Mouse (Mus musculus) olfactory bulb, adult 2 months (tissue): ENCODE results near the gene Akr1c13. TPM values are rescaled to one million over a fixed set of nuclear protein-coding genes. Genes with fewer than 3 reads are reported as not detected.

Experiments
- H3K27ac ChIP-seq: fragments of 200-500 bp; 2 replicates; pipeline ENCODE4 v1.5.1; 2012; ENCODE audit warnings: low read depth, low read length; ENCODE audit not compliant: insufficient read depth
- H3K4me1 ChIP-seq: fragments of 200-500 bp; 2 replicates; pipeline ENCODE4 v1.6.1; 2012; ENCODE audit warnings: low read length; ENCODE audit not compliant: control insufficient read depth, insufficient read depth
- H3K4me3 ChIP-seq: fragments of 200-500 bp; 2 replicates; pipeline ENCODE4 v1.5.1; 2012; ENCODE audit warnings: mild to moderate bottlenecking, low read depth, low read length, moderate library complexity; ENCODE audit not compliant: insufficient read depth
- CTCF ChIP-seq: fragments of 200-500 bp; IDR thresholded peaks from 2 replicates; pipeline ENCODE4 v1.5.1; 2012; ENCODE audit warnings: low read depth, mild to moderate bottlenecking, low read length, moderate library complexity; ENCODE audit not compliant: insufficient read depth
- POLR2A ChIP-seq: fragments of 200-500 bp; IDR thresholded peaks from 2 replicates; pipeline ENCODE4 v1.6.1; 2012; ENCODE audit warnings: mild to moderate bottlenecking, low read depth, low read length, moderate library complexity; ENCODE audit not compliant: insufficient read depth
- WGBS: fragments of 180-500 bp; shearing (Covaris S2); methylation state at CpG from one replicate; pipeline ENCODE4 v1.1.7; 2018; 5-methylcytosine and 5-hydroxymethylcytosine counted together
- polyA plus RNA-seq: library from polyadenylated mRNA; stranded (reverse); fragments of >200 nt; gene quantifications from 2 replicates; pipeline ENCODE4 v1.2.4, GENCODE M21; 2012; ENCODE audit warnings: low replicate concordance; ENCODE audit not compliant: missing spikeins, insufficient read depth, insufficient read length

The Akr1c13 gene
- polyA plus RNA-seq, 1 experiment, result not detected

- Histone ChIP-seq H3K4me3 (no peak overlapping the region), H3K4me1 (no peaks in the 10 kb centered on the region), H3K27ac (no peak overlapping the region)
- 83% methylated on average over 3 of the region's 3 CpGs for WGBS
- TF ChIP-seq CTCF, result no peak
- no peak for TF ChIP-seq POLR2A
These were observed 42.7 kb downstream of the Akr1c13 start for GRCm38 (mm10) chr13:4233536-4234172.

GRCm38 (mm10) chr13:4244861-4245559 is 54.1 kb downstream of the Akr1c13 start:
- TF ChIP-seq CTCF (no peak), POLR2A (no peak)
- WGBS, result 3% methylated on average over 13 of the region's 13 CpGs
- H3K4me3 ChIP-seq, result peak overlapping the region; percentile 38
- H3K27ac ChIP-seq, result no peak overlapping the region
- H3K4me1 ChIP-seq, result peaks cover 3% of the 10 kb centered on the region

GRCm38 (mm10) chr13:4249347-4249746 is 58.4 kb downstream of the Akr1c13 start:
- no peak overlapping the region for H3K4me3 ChIP-seq
- H3K4me1 ChIP-seq, result peaks cover 3% of the 10 kb centered on the region
- TF ChIP-seq CTCF (no peak), POLR2A (no peak)
- no peak overlapping the region for H3K27ac ChIP-seq
- 66% methylated on average over 3 of the region's 3 CpGs for WGBS

Other genes with a start within 250 kb of the Akr1c13 start
- gene Ucn3, start 245.8 kb upstream of the Akr1c13 start, polyA plus RNA-seq, result not detected in 2 replicates
- gene Akr1c14, start 142.1 kb upstream of the Akr1c13 start, polyA plus RNA-seq, result not detected in 2 replicates
- not detected in 2 replicates for gene Akr1c18, start 40.5 kb upstream of the Akr1c13 start, polyA plus RNA-seq
- gene Akr1c19, start 37.5 kb downstream of the Akr1c13 start, polyA plus RNA-seq, result not detected in 2 replicates
- not detected in 2 replicates for gene Akr1c12, start 88.3 kb downstream of the Akr1c13 start, polyA plus RNA-seq
- gene Akr1c6, start 243.2 kb downstream of the Akr1c13 start, polyA plus RNA-seq, result not detected in 2 replicates